Mouse (Mus musculus) WW6 (cell line): ENCODE measurements at regions not wholly inside any gene's neighbourhood (a gene's known extent, or its start where the extent isn't known, plus 50 kb on each side); places are given as distances from the start of the nearest gene placed in this dataset.
A peak's percentile ranks its signal among the peaks of the same experiment; 100 is the strongest.

Experiments
- DNase-seq: peaks from one replicate; pipeline ENCODE4 v3.0.0-alpha.2; 2013; ENCODE audit warnings: low read depth, low spot score

DNA sequence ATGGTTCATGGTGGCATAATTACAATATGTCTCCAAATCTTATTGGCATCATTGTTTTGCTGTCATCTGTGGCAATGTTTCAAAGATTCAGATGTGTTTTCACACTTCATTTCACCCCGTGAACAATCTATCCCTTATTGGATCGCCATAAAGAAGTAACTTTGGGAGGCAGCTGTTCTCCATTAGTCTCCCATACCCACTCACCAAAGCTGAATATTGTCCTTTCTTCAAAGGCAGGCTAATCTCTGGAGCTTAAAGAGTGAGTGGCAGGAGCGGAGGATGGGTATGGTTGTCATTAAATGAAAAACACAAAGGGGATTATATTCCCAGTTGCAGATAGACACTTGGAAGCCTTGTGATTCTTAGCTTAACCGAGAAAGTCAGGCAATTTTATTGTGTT lies 2660.3 kb upstream of the Gm12353 start:
- DNase-seq: no peak

DNA sequence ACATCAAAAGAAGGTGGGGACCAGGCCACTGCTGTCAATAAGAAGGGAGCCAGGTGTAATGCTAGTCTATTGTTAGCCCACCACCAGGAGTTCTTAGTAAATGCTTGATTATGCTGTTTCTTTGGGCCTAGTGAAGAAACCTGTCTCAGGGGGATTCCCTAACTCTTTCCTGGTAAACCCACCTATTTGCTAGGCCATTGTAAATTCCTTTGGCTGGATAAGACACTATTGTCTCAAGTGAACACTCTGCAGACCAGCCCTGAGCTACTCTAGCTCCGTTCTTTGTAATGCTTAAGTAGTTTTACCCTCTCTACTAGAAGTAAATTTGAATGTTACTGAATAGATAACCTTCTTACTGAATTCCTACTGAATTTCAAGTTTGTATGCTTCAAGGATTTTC lies 2650.7 kb upstream of the Gm12353 start:
- peak; percentile 3 for DNase-seq

DNA sequence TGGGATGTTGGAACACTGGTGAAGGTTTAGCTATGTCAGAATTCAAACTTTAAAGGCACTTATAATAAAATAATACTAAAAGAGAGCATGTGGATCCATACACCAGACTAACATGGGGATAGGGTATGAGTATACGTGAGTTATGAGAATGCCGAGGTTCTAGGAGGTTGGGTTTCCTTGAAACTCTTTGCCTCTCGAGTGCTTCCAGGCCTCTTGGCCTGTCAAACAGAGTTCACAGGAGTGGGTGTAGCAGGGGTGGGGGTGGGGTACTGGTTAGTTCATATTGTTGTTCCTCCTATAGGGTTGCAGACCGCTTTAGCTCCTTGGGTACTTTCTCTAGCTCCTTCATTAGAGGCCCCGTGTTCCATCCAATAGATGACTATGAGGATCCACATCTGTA lies 2650.3 kb upstream of the Gm12353 start:
- peak; percentile 1 for DNase-seq

DNA sequence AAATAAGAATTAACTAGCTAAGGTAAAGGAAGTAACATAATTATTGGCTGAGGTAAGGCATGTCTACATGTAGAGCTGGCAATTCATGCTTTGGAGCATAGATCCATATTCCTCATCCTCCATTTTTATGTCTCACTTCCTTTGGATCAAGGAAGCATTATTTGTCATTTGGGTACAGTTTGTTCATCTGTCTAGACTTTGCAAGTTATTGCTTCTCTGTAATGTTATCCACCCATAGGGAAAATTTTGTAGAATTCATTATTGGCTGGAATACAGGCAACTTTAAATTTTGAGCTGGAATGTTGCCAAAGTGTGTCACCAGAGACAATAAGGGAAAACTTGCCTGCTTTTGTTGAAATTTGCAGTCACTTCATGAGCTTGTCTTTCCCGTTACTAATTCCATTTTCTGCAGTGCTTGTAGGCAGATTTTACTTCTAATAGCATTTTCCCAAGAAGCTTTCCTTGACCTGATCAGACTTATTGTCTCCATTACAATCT lies 2623.5 kb upstream of the Gm12353 start:
- no peak for DNase-seq

DNA sequence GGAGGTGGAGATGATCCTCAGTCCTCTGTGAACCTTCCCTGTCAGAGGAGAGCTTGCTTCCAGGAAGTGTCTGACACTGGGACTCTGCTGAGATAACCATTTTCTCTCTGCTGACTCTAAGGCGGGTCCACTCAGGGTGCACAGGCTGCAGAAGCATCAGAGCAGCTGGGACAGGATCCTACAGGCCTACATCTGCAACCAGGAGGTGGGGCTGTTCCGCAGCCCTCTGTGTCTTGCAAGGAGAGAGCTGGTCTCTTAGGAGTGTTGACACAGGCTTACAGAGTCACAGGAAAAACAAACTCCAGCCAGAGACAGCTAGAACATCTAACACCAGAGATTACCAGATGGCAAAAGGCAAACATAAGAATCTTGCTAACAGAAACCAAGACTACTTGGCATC lies 2578.6 kb upstream of the Gm12353 start:
- peak; percentile 24 for DNase-seq
